Mouse (Mus musculus): Measurements from ENCODE around the gene Fhod1. TPM values are rescaled to one million over a fixed set of nuclear protein-coding genes. Genes with fewer than 3 reads are reported as not detected.

Fhod1 gene
- 33.6 and 36.2 TPM in 2 replicates for polyA plus RNA-seq (2012; rRNA removed)

GRCm38 (mm10) chr8:105347428-105348221 lies at the start of gene Fhod1:
Gene Fhod1 (minus strand): TSS chr8:105347953.
- H3K4me3 ChIP-seq (ENCODE audit: control insufficient read depth, insufficient read depth, low read length) = peak within 1 kb of the TSS; percentile 61
- TF ChIP-seq POLR2A (IDR thresholded peaks at IDR 0.05; ENCODE audit: control insufficient read depth, extremely low read depth, insufficient read depth, low read length, poor library complexity) (no peak), CTCF (IDR thresholded peaks at IDR 0.05; ENCODE audit: borderline replicate concordance, control insufficient read depth, extremely low read depth, insufficient read depth, low read length, poor library complexity) (peak; percentile 18; the same call in 1 of the 2 replicates)
- DNase-seq = peak; percentile 89
- under 1% methylated on average over 53 of the region's 53 CpGs for WGBS
- peaks cover 26% of the 10 kb centered on the region for H3K4me1 ChIP-seq (replicated peaks; ENCODE audit: control insufficient read depth, insufficient read depth, low read length)
- H3K27me3 ChIP-seq (ENCODE audit: control insufficient read depth, insufficient read depth, low read length) = no peaks in the 10 kb centered on the region; the same call in 1 of the 2 replicates
- H3K27ac ChIP-seq (ENCODE audit: control insufficient read depth, insufficient read depth, low read length) = no peak within 1 kb of the TSS
- H3K36me3 ChIP-seq (ENCODE audit: control insufficient read depth, insufficient read depth, low read length) = no peaks in the 10 kb centered on the region

GRCm38 (mm10) chr8:105393915-105394314 lies 46.2 kb upstream of the Fhod1 start:
- WGBS = 89% methylated on average over 7 of the region's 7 CpGs
- no peak for DNase-seq
- Histone ChIP-seq H3K4me3 (ENCODE audit: control insufficient read depth, insufficient read depth, low read length) (no peak overlapping the region), H3K27me3 (ENCODE audit: control insufficient read depth, insufficient read depth, low read length) (no peaks in the 10 kb centered on the region), H3K36me3 (ENCODE audit: control insufficient read depth, insufficient read depth, low read length) (no peaks in the 10 kb centered on the region), H3K4me1 (replicated peaks; ENCODE audit: control insufficient read depth, insufficient read depth, low read length) (peaks cover 7% of the 10 kb centered on the region; the same call in 1 of the 2 replicates), H3K27ac (ENCODE audit: control insufficient read depth, insufficient read depth, low read length) (no peak overlapping the region)
- no peak for TF ChIP-seq CTCF (IDR thresholded peaks at IDR 0.05; ENCODE audit: borderline replicate concordance, control insufficient read depth, extremely low read depth, insufficient read depth, low read length, poor library complexity)
- no peak for TF ChIP-seq POLR2A (IDR thresholded peaks at IDR 0.05; ENCODE audit: control insufficient read depth, extremely low read depth, insufficient read depth, low read length, poor library complexity)

- Histone ChIP-seq H3K27ac (ENCODE audit: control insufficient read depth, insufficient read depth, low read length) (no peak overlapping the region), H3K36me3 (ENCODE audit: control insufficient read depth, insufficient read depth, low read length) (no peaks in the 10 kb centered on the region), H3K4me1 (replicated peaks; ENCODE audit: control insufficient read depth, insufficient read depth, low read length) (peaks cover 7% of the 10 kb centered on the region; the same call in 1 of the 2 replicates), H3K27me3 (ENCODE audit: control insufficient read depth, insufficient read depth, low read length) (no peaks in the 10 kb centered on the region), H3K4me3 (ENCODE audit: control insufficient read depth, insufficient read depth, low read length) (no peak overlapping the region)
- 82% methylated on average over 12 of the region's 12 CpGs for WGBS
- no peak for TF ChIP-seq POLR2A (IDR thresholded peaks at IDR 0.05; ENCODE audit: control insufficient read depth, extremely low read depth, insufficient read depth, low read length, poor library complexity)
- no peak for TF ChIP-seq CTCF (IDR thresholded peaks at IDR 0.05; ENCODE audit: borderline replicate concordance, control insufficient read depth, extremely low read depth, insufficient read depth, low read length, poor library complexity)
- DNase-seq = no peak
Measured at GRCm38 (mm10) chr8:105393089-105393787, 45.5 kb upstream of the Fhod1 start.

- H3K4me1 ChIP-seq (replicated peaks; ENCODE audit: control insufficient read depth, insufficient read depth, low read length) = peaks cover 7% of the 10 kb centered on the region; the same call in 1 of the 2 replicates
- no peak for DNase-seq
- H3K36me3 ChIP-seq (ENCODE audit: control insufficient read depth, insufficient read depth, low read length) = no peaks in the 10 kb centered on the region
- TF ChIP-seq POLR2A (IDR thresholded peaks at IDR 0.05; ENCODE audit: control insufficient read depth, extremely low read depth, insufficient read depth, low read length, poor library complexity) = no peak
- no peaks in the 10 kb centered on the region for H3K27me3 ChIP-seq (ENCODE audit: control insufficient read depth, insufficient read depth, low read length)
- H3K4me3 ChIP-seq (ENCODE audit: control insufficient read depth, insufficient read depth, low read length) = no peak overlapping the region
- H3K27ac ChIP-seq (ENCODE audit: control insufficient read depth, insufficient read depth, low read length) = no peak overlapping the region
- 87% methylated on average over 6 of the region's 6 CpGs for WGBS
Measured at GRCm38 (mm10) chr8:105389096-105389495, 41.3 kb upstream of the Fhod1 start.

GRCm38 (mm10) chr8:105387151-105387550 lies 39.4 kb upstream of the Fhod1 start:
- TF ChIP-seq CTCF (IDR thresholded peaks at IDR 0.05; ENCODE audit: borderline replicate concordance, control insufficient read depth, extremely low read depth, insufficient read depth, low read length, poor library complexity) = no peak
- TF ChIP-seq POLR2A (IDR thresholded peaks at IDR 0.05; ENCODE audit: control insufficient read depth, extremely low read depth, insufficient read depth, low read length, poor library complexity) = no peak
- no peak for DNase-seq

GRCm38 (mm10) chr8:105384070-105384469 lies 36.3 kb upstream of the Fhod1 start:
- TF ChIP-seq CTCF (IDR thresholded peaks at IDR 0.05; ENCODE audit: borderline replicate concordance, control insufficient read depth, extremely low read depth, insufficient read depth, low read length, poor library complexity) (no peak), POLR2A (IDR thresholded peaks at IDR 0.05; ENCODE audit: control insufficient read depth, extremely low read depth, insufficient read depth, low read length, poor library complexity) (no peak)
- WGBS = 96% methylated on average over 2 of the region's 2 CpGs

More at GRCm38 (mm10) chr8:105387151-105387550, 39.4 kb upstream of the Fhod1 start:
- peaks cover 3% of the 10 kb centered on the region; the same call in 1 of the 2 replicates for H3K4me1 ChIP-seq (replicated peaks; ENCODE audit: control insufficient read depth, insufficient read depth, low read length)
- H3K27me3 ChIP-seq (ENCODE audit: control insufficient read depth, insufficient read depth, low read length) = no peaks in the 10 kb centered on the region
- H3K27ac ChIP-seq (ENCODE audit: control insufficient read depth, insufficient read depth, low read length) = no peak overlapping the region
- H3K36me3 ChIP-seq (ENCODE audit: control insufficient read depth, insufficient read depth, low read length) = no peaks in the 10 kb centered on the region
- 79% methylated on average over 1 of the region's 1 CpGs for WGBS
- H3K4me3 ChIP-seq (ENCODE audit: control insufficient read depth, insufficient read depth, low read length) = no peak overlapping the region

More at GRCm38 (mm10) chr8:105384070-105384469, 36.3 kb upstream of the Fhod1 start:
- H3K4me3 ChIP-seq (ENCODE audit: control insufficient read depth, insufficient read depth, low read length) = no peak overlapping the region
- DNase-seq = no peak
- H3K4me1 ChIP-seq (replicated peaks; ENCODE audit: control insufficient read depth, insufficient read depth, low read length) = no peaks in the 10 kb centered on the region
- H3K27ac ChIP-seq (ENCODE audit: control insufficient read depth, insufficient read depth, low read length) = no peak overlapping the region
- H3K27me3 ChIP-seq (ENCODE audit: control insufficient read depth, insufficient read depth, low read length) = no peaks in the 10 kb centered on the region
- no peaks in the 10 kb centered on the region for H3K36me3 ChIP-seq (ENCODE audit: control insufficient read depth, insufficient read depth, low read length)

Measured in thymus, adult 2 months (tissue).